Mouse (Mus musculus): Measurements from ENCODE around the gene Nccrp1. TPM values are rescaled to one million over a fixed set of nuclear protein-coding genes. Genes with fewer than 3 reads are reported as not detected.
A peak's percentile ranks its signal among the peaks of the same experiment; 100 is the strongest.
"Not testable (repeated sequence)": the region's sequence is repeated elsewhere in the genome, so short reads cannot be mapped to it uniquely, and the experiment has no call there.

Nccrp1 gene
- polyA plus RNA-seq, 1 experiment, result 1.1 TPM

- peak; percentile 12 to 75 for DNase-seq (ENCODE audit: extremely low spot score in 1 of 2, low spot score in 1 of 2)
These were observed 18.9 kb downstream of the Nccrp1 start for GRCm38 (mm10) chr7:28527922-28528719.

- not testable (repeated sequence) for DNase-seq (ENCODE audit: extremely low spot score in 1 of 2, low spot score in 1 of 2)
These were observed 24.5 kb downstream of the Nccrp1 start, which contains the start of gene Ifnl3 for GRCm38 (mm10) chr7:28522536-28522935. Ifnl3 (plus strand) TSS chr7:28522836.

- no peak for DNase-seq (ENCODE audit: extremely low spot score in 1 of 2, low spot score in 1 of 2)
These were observed 35.6 kb downstream of the Nccrp1 start for GRCm38 (mm10) chr7:28511441-28511840.

- not testable (repeated sequence) for DNase-seq (ENCODE audit: extremely low spot score in 1 of 2, low spot score in 1 of 2)
These were observed 36.6 kb downstream of the Nccrp1 start, which contains the start of gene Ifnl2 for GRCm38 (mm10) chr7:28510405-28510974. Ifnl2 (minus strand) TSS chr7:28510455.

- DNase-seq (ENCODE audit: extremely low spot score in 1 of 2, low spot score in 1 of 2), result not testable (repeated sequence)
These were observed 37.9 kb downstream of the Nccrp1 start for GRCm38 (mm10) chr7:28509121-28509520.

- no peak for DNase-seq (ENCODE audit: extremely low spot score in 1 of 2, low spot score in 1 of 2)
These were observed 41.5 kb downstream of the Nccrp1 start for GRCm38 (mm10) chr7:28505585-28505984.

GRCm38 (mm10) chr7:28495426-28495825 lies 51.6 kb downstream of the Nccrp1 start:
- no peak for DNase-seq (ENCODE audit: extremely low spot score in 1 of 2, low spot score in 1 of 2)

Other genes with a start within 250 kb of the Nccrp1 start
- 2.0 and 2.6 TPM in 2 replicates for gene Dll3, start 245.0 kb downstream of the Nccrp1 start, polyA plus RNA-seq (2012; rRNA removed)
- 53.0 and 58.6 TPM in 2 replicates for gene Timm50, start 235.2 kb downstream of the Nccrp1 start, polyA plus RNA-seq (2012; rRNA removed)
- 114 and 117 TPM in 2 replicates for gene Supt5, start 208.5 kb downstream of the Nccrp1 start, polyA plus RNA-seq (2012; rRNA removed)
- 618 and 661 TPM in 2 replicates for gene Rps16, start 196.6 kb downstream of the Nccrp1 start, polyA plus RNA-seq (2012; rRNA removed)
- gene Plekhg2, start 174.7 kb downstream of the Nccrp1 start, polyA plus RNA-seq (2012; rRNA removed), result 4.3 and 6.3 TPM in 2 replicates
- gene Zfp36, start 167.0 kb downstream of the Nccrp1 start, polyA plus RNA-seq (2012; rRNA removed), result 3.1 and 3.9 TPM in 2 replicates
- gene Med29, start 154.5 kb downstream of the Nccrp1 start, polyA plus RNA-seq (2012; rRNA removed), result 32.8 and 39.2 TPM in 2 replicates
- gene Paf1, start 154.3 kb downstream of the Nccrp1 start, polyA plus RNA-seq (2012; rRNA removed), result 149 and 182 TPM in 2 replicates
- 4.0 and 5.2 TPM in 2 replicates for gene Gmfg, start 109.8 kb downstream of the Nccrp1 start, polyA plus RNA-seq (2012; rRNA removed)
- gene Lrfn1, start 95.3 kb downstream of the Nccrp1 start, polyA plus RNA-seq (2012; rRNA removed), result 39.9 and 40.4 TPM in 2 replicates
- gene Ifnl2, start 36.8 kb downstream of the Nccrp1 start, polyA plus RNA-seq (2012; rRNA removed), result not detected in 2 replicates
- not detected in 2 replicates for gene Ifnl3, start 24.4 kb downstream of the Nccrp1 start, polyA plus RNA-seq (2012; rRNA removed)
- 0.40 TPM in 1 of 2 replicates, not detected in the other for gene Sycn, start 6.4 kb downstream of the Nccrp1 start, polyA plus RNA-seq (2012; rRNA removed)
- gene Samd4b, start 50.9 kb upstream of the Nccrp1 start, polyA plus RNA-seq (2012; rRNA removed), result 62.4 and 66.9 TPM in 2 replicates
- gene Pak4, start 50.9 kb upstream of the Nccrp1 start, polyA plus RNA-seq (2012; rRNA removed), result 8.7 and 8.8 TPM in 2 replicates
- 1.2 and 3.9 TPM in 2 replicates for gene Acp7, start 84.1 kb upstream of the Nccrp1 start, polyA plus RNA-seq (2012; rRNA removed)
- 28.9 and 35.7 TPM in 2 replicates for gene Fbxo27, start 145.6 kb upstream of the Nccrp1 start, polyA plus RNA-seq (2012; rRNA removed)
- gene Fbxo17, start 169.6 kb upstream of the Nccrp1 start, polyA plus RNA-seq (2012; rRNA removed), result 3.4 and 4.3 TPM in 2 replicates
- gene Mrps12, start 194.6 kb upstream of the Nccrp1 start, polyA plus RNA-seq (2012; rRNA removed), result 92.4 and 109 TPM in 2 replicates
- 15.4 and 18.0 TPM in 2 replicates for gene Sars2, start 194.7 kb upstream of the Nccrp1 start, polyA plus RNA-seq (2012; rRNA removed)
- 2.2 TPM in 2 replicates for gene Ccer2, start 208.9 kb upstream of the Nccrp1 start, polyA plus RNA-seq (2012; rRNA removed)
- 206 and 223 TPM in 2 replicates for gene Sirt2, start 219.5 kb upstream of the Nccrp1 start, polyA plus RNA-seq (2012; rRNA removed)
- 30.1 and 34.9 TPM in 2 replicates for gene Nfkbib, start 220.3 kb upstream of the Nccrp1 start, polyA plus RNA-seq (2012; rRNA removed)
- gene Rinl, start 241.7 kb upstream of the Nccrp1 start, polyA plus RNA-seq (2012; rRNA removed), result 1.7 and 2.4 TPM in 2 replicates